Mouse (Mus musculus): ENCODE data around the gene Kl. TPM values are rescaled to one million over a fixed set of nuclear protein-coding genes. Genes with fewer than 3 reads are reported as not detected.

Gene Kl
- polyA plus RNA-seq, 1 experiment from 2014 or later, result 1.2 TPM

GRCm38 (mm10) chr5:150977383-150977958 lies 25.1 kb downstream of the Kl start:
- no peak overlapping the region for H3K27ac ChIP-seq
- no peak for ATAC-seq (ENCODE audit: low FRiP score)

DNA sequence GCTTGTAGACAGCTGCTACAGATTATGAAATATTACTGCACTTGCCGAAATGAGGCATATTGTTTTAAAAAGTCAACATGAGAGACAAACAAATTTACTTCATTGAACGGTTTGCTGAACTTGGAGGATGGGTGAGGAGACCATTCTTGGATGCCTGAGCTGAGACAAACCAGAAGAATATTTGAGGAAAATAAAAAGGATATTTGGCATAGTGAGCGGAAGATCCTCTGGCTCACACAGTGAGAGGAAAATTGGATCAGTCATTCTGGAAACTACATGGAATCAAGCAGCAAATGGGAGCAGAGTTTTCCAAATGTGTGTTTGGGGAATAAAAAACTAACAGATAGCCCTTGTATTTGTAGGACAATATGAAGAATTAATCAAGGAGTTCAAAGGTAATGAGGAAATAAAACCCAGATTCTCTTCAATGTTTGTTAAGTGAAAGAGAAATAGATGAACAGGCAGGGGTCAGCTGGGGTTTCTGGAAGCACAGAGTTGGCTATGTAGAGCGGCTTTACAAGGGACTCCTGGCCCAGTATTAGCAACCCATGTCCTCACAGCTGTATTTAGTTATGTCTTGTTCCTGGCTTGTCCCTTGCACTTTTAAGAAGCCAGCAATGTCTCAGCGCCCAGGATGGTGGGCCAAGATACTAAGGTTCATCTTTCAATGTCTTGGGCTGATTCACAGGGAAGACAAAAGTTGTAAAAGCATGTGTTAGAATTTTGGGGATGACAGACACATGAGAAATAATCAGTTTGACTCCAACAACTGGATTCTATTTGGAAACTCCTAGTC lies 27.1 kb downstream of the Kl start:
- Histone ChIP-seq H3K27ac (no peak overlapping the region), H3K4me2 (replicated peaks) (no peak overlapping the region), H3K27me3 (ENCODE audit: control insufficient read depth, insufficient read depth, low read length) (no peaks in the 10 kb centered on the region), H3K4me1 (replicated peaks; ENCODE audit: control insufficient read depth, insufficient read depth, low read length) (no peaks in the 10 kb centered on the region), H3K9me3 (ENCODE audit: control insufficient read depth, low read length) (no peaks in the 10 kb centered on the region), H3K36me3 (replicated peaks; ENCODE audit: control insufficient read depth, insufficient read depth) (no peaks in the 10 kb centered on the region), H3K4me3 (replicated peaks; ENCODE audit: low read length) (no peak overlapping the region), H3K9ac (no peak overlapping the region)
- 92% methylated on average over 5 of the region's 5 CpGs for WGBS
- ATAC-seq (ENCODE audit: low FRiP score) (no peak), DNase-seq (ENCODE audit: low spot score) (no peak)

More at GRCm38 (mm10) chr5:150977383-150977958, 25.1 kb downstream of the Kl start:
- Histone ChIP-seq H3K4me2 (replicated peaks) (no peak overlapping the region), H3K4me3 (replicated peaks; ENCODE audit: low read length) (no peak overlapping the region), H3K9me3 (ENCODE audit: control insufficient read depth, low read length) (no peaks in the 10 kb centered on the region), H3K36me3 (replicated peaks; ENCODE audit: control insufficient read depth, insufficient read depth) (no peaks in the 10 kb centered on the region), H3K4me1 (replicated peaks; ENCODE audit: control insufficient read depth, insufficient read depth, low read length) (no peaks in the 10 kb centered on the region), H3K9ac (no peak overlapping the region), H3K27me3 (ENCODE audit: control insufficient read depth, insufficient read depth, low read length) (no peaks in the 10 kb centered on the region)
- DNase-seq (ENCODE audit: low spot score), result no peak
- 72% methylated on average over 14 of the region's 14 CpGs for WGBS

- no peak for DNase-seq (ENCODE audit: low spot score)
- Histone ChIP-seq H3K4me3 (replicated peaks; ENCODE audit: low read length) (no peak overlapping the region), H3K9me3 (ENCODE audit: control insufficient read depth, low read length) (no peaks in the 10 kb centered on the region), H3K36me3 (replicated peaks; ENCODE audit: control insufficient read depth, insufficient read depth) (no peaks in the 10 kb centered on the region), H3K9ac (no peak overlapping the region), H3K27ac (no peak overlapping the region), H3K4me1 (replicated peaks; ENCODE audit: control insufficient read depth, insufficient read depth, low read length) (no peaks in the 10 kb centered on the region), H3K27me3 (ENCODE audit: control insufficient read depth, insufficient read depth, low read length) (no peaks in the 10 kb centered on the region), H3K4me2 (replicated peaks) (no peak overlapping the region)
- WGBS, result 92% methylated on average over 2 of the region's 2 CpGs
- no peak for ATAC-seq (ENCODE audit: low FRiP score)
Observed at GRCm38 (mm10) chr5:150982082-150982481, 29.7 kb downstream of the Kl start.

- no peaks in the 10 kb centered on the region for H3K36me3 ChIP-seq (replicated peaks; ENCODE audit: control insufficient read depth, insufficient read depth)
- H3K4me3 ChIP-seq (replicated peaks; ENCODE audit: low read length), result no peak overlapping the region
- no peaks in the 10 kb centered on the region for H3K27me3 ChIP-seq (ENCODE audit: control insufficient read depth, insufficient read depth, low read length)
- H3K9ac ChIP-seq, result no peak overlapping the region
- no peak overlapping the region for H3K27ac ChIP-seq
- ATAC-seq (ENCODE audit: low FRiP score) (no peak), DNase-seq (ENCODE audit: low spot score) (no peak)
- H3K4me1 ChIP-seq (replicated peaks; ENCODE audit: control insufficient read depth, insufficient read depth, low read length), result no peaks in the 10 kb centered on the region
- 94% methylated on average over 7 of the region's 7 CpGs for WGBS
- H3K4me2 ChIP-seq (replicated peaks), result no peak overlapping the region
- no peaks in the 10 kb centered on the region for H3K9me3 ChIP-seq (ENCODE audit: control insufficient read depth, low read length)
Observed at GRCm38 (mm10) chr5:150994096-150994495, 41.7 kb downstream of the Kl start.

GRCm38 (mm10) chr5:150996586-150996985 lies 44.2 kb downstream of the Kl start:
- 77% methylated on average over 2 of the region's 2 CpGs for WGBS
- H3K9ac ChIP-seq, result no peak overlapping the region
- no peaks in the 10 kb centered on the region for H3K36me3 ChIP-seq (replicated peaks; ENCODE audit: control insufficient read depth, insufficient read depth)
- H3K27me3 ChIP-seq (ENCODE audit: control insufficient read depth, insufficient read depth, low read length), result no peaks in the 10 kb centered on the region
- H3K4me3 ChIP-seq (replicated peaks; ENCODE audit: low read length), result no peak overlapping the region
- no peak for ATAC-seq (ENCODE audit: low FRiP score)
- no peaks in the 10 kb centered on the region for H3K9me3 ChIP-seq (ENCODE audit: control insufficient read depth, low read length)
- no peak for DNase-seq (ENCODE audit: low spot score)
- H3K27ac ChIP-seq, result no peak overlapping the region
- no peak overlapping the region for H3K4me2 ChIP-seq (replicated peaks)
- H3K4me1 ChIP-seq (replicated peaks; ENCODE audit: control insufficient read depth, insufficient read depth, low read length), result no peaks in the 10 kb centered on the region

GRCm38 (mm10) chr5:151001111-151001510 lies 48.7 kb downstream of the Kl start:
- DNase-seq (ENCODE audit: low spot score) (no peak), ATAC-seq (ENCODE audit: low FRiP score) (no peak)
- H3K4me3 ChIP-seq (replicated peaks; ENCODE audit: low read length), result no peak overlapping the region

DNA sequence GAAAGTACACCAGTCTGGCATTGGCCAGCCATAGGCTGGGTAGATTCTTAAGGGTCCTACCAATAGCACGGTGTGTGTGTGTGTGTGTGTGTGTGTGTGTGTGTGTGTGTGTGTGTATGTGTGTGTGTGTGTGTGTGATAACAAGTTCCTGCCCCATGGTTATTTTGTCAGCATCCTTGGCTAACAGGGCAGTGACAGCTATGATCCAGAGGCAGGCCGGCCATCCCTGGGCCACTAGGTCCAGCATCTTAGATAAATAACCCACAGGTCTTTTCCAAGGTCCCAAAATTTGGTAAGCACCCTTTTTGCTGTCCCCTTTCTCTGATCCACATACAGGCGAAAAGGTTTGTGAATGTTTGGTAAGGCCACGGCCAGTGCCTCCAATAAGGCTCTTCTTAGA lies 49.6 kb downstream of the Kl start:
- Histone ChIP-seq H3K4me2 (replicated peaks) (no peak overlapping the region), H3K4me1 (replicated peaks; ENCODE audit: control insufficient read depth, insufficient read depth, low read length) (no peaks in the 10 kb centered on the region), H3K4me3 (replicated peaks; ENCODE audit: low read length) (no peak overlapping the region), H3K9ac (no peak overlapping the region), H3K27me3 (ENCODE audit: control insufficient read depth, insufficient read depth, low read length) (no peaks in the 10 kb centered on the region), H3K36me3 (replicated peaks; ENCODE audit: control insufficient read depth, insufficient read depth) (no peaks in the 10 kb centered on the region), H3K9me3 (ENCODE audit: control insufficient read depth, low read length) (no peaks in the 10 kb centered on the region), H3K27ac (no peak overlapping the region)
- ATAC-seq (ENCODE audit: low FRiP score) (no peak), DNase-seq (ENCODE audit: low spot score) (no peak)
- 100% methylated on average over 4 of the region's 4 CpGs for WGBS

More at GRCm38 (mm10) chr5:151001111-151001510, 48.7 kb downstream of the Kl start:
- no peaks in the 10 kb centered on the region for H3K9me3 ChIP-seq (ENCODE audit: control insufficient read depth, low read length)
- no peak overlapping the region for H3K4me2 ChIP-seq (replicated peaks)
- no peaks in the 10 kb centered on the region for H3K27me3 ChIP-seq (ENCODE audit: control insufficient read depth, insufficient read depth, low read length)
- no peak overlapping the region for H3K9ac ChIP-seq
- H3K27ac ChIP-seq, result no peak overlapping the region
- H3K4me1 ChIP-seq (replicated peaks; ENCODE audit: control insufficient read depth, insufficient read depth, low read length), result no peaks in the 10 kb centered on the region
- WGBS, result 91% methylated on average over 7 of the region's 7 CpGs
- H3K36me3 ChIP-seq (replicated peaks; ENCODE audit: control insufficient read depth, insufficient read depth), result no peaks in the 10 kb centered on the region

DNA sequence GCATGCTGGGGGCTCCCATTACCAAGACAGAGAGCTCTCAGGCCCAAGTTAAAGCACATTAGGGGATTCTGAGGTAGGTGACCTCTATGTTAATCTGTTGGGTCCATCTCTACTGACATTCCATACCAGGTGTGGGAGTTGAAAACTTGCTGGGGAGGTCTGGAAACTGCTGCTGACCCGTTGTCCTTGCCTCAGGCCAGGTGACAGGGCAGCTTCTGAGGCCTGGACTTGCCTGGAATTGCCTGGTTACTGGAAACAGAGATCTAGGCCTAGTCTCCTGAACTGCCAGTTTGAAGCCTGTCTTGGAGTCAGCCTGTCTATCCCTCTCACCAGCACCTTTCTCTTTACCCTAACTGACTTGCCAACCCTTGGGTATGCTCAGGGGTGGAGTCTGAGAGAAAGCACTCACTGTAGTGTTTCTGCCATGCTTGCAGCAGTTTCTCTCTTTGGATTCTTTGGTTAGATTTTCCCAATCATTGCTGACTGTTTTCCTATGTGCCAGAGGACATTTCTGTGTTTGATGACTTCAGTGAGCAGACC lies 51.9 kb downstream of the Kl start:
- ATAC-seq (ENCODE audit: low FRiP score), result no peak
- Histone ChIP-seq H3K4me1 (replicated peaks; ENCODE audit: control insufficient read depth, insufficient read depth, low read length) (no peaks in the 10 kb centered on the region), H3K9ac (no peak overlapping the region), H3K4me3 (replicated peaks; ENCODE audit: low read length) (no peak overlapping the region), H3K36me3 (replicated peaks; ENCODE audit: control insufficient read depth, insufficient read depth) (no peaks in the 10 kb centered on the region), H3K27ac (no peak overlapping the region), H3K9me3 (ENCODE audit: control insufficient read depth, low read length) (no peaks in the 10 kb centered on the region), H3K4me2 (replicated peaks) (no peak overlapping the region), H3K27me3 (ENCODE audit: control insufficient read depth, insufficient read depth, low read length) (no peaks in the 10 kb centered on the region)
- WGBS, result 91% methylated on average over 1 of the region's 1 CpGs
- no peak for DNase-seq (ENCODE audit: low spot score)

DNA sequence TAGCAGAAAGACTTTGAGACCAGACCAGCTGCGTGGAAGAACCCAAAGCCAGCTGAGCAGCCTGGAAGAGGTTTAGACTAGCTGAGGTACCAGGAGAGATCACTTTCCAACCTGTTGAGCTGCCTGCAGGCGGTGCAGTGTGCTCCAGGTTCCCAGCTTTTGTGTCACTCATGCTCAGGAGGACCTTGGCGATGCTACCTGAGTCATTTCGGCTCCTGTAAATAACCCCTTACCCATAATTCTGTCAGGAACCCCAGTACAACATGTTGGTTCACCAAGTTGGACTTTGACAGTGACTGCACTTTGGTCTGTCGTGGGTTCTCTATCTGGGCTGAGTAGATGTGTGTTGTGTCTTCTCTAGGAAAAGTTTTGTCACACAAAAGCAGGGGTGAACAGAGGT lies 66.0 kb downstream of the Kl start:
- Histone ChIP-seq H3K27ac (no peak overlapping the region), H3K36me3 (replicated peaks; ENCODE audit: control insufficient read depth, insufficient read depth) (no peaks in the 10 kb centered on the region), H3K9me3 (ENCODE audit: control insufficient read depth, low read length) (peaks cover 4% of the 10 kb centered on the region; the same call in 1 of the 2 replicates), H3K9ac (no peak overlapping the region), H3K4me1 (replicated peaks; ENCODE audit: control insufficient read depth, insufficient read depth, low read length) (peaks cover 20% of the 10 kb centered on the region), H3K4me2 (replicated peaks) (no peak overlapping the region), H3K27me3 (ENCODE audit: control insufficient read depth, insufficient read depth, low read length) (no peaks in the 10 kb centered on the region), H3K4me3 (replicated peaks; ENCODE audit: low read length) (no peak overlapping the region)
- DNase-seq (ENCODE audit: low spot score) (no peak), ATAC-seq (ENCODE audit: low FRiP score) (no peak)
- 83% methylated on average over 5 of the region's 5 CpGs for WGBS
